ENCODE assay signal across 26 mouse cellular contexts in genomic region chr1:62433891-62434290, GRCm38 (mm10).
DNase-seq lines count a peak whose midpoint lies in the region; ATAC-seq and TF ChIP-seq lines count a peak whose summit lies in the region.
"Had no signal": no experiment of that assay in that cellular context is flagged by ENCODE, and none has a peak within 500 bp of the region (broad histone marks: within the 10 kb centered on the region; RNA-seq: fewer than 3 reads in every experiment).

No protein-coding gene starts in this region.

- no peak overlapping the region for H3K4me2 ChIP-seq in intestine, postnatal 0 days (replicated peaks; ENCODE audit: low read depth)
- H3K4me2 ChIP-seq: embryonic facial prominence, embryonic 13.5 days; embryonic facial prominence, embryonic 15.5 days; forebrain, embryonic 12.5 days had no signal

- H3K9me3 ChIP-seq in intestine, postnatal 0 days (ENCODE audit: control insufficient read depth), result no peaks in the 10 kb centered on the region
- H3K9me3 ChIP-seq: embryonic facial prominence, embryonic 13.5 days; embryonic facial prominence, embryonic 15.5 days; forebrain, embryonic 10.5 days; forebrain, embryonic 12.5 days; G1E had no signal

- ATAC-seq in intestine, postnatal 0 days, result no peak
- ATAC-seq: activated CD4-positive, CD25-positive, alpha-beta regulatory T cell, adult 4 months; CD4-positive, CD25-positive, alpha-beta regulatory T cell, adult 4 months; forebrain, embryonic 14.5 days; forebrain, embryonic 16.5 days; Patski had no signal

- peak; percentile 43 to 76 for DNase-seq in adrenal gland, adult (ENCODE audit: inconsistent age in 2 of 2, low spot score in 1 of 2)
- DNase-seq in adrenal gland, postnatal 4 days (ENCODE audit: low spot score in 2 of 2), result no peak
- DNase-seq in adrenal gland, adult 2 months, result peak; percentile 76
- peak; percentile 55 for DNase-seq in adrenal gland, postnatal 10 days
- peak; percentile 52 for DNase-seq in adrenal gland, postnatal 25 days
- DNase-seq in gastrocnemius, adult 18-20 months (ENCODE audit: low spot score), result no peak
- DNase-seq in right cerebral cortex, adult 18-20 months, result no peak
- DNase-seq: B cell, adult 2 months; cerebellum, adult 11-12 months; cerebellum, adult 2 months; cerebellum, adult 9-10 months; cerebellum, postnatal 10 days; cerebellum, postnatal 25 days had no signal

- H3K4me3 ChIP-seq in intestine, postnatal 0 days (ENCODE audit: low read depth, low read length), result no peak overlapping the region
- H3K4me3 ChIP-seq: embryonic facial prominence, embryonic 13.5 days; embryonic facial prominence, embryonic 15.5 days; erythroblast, embryonic 14.5 days; forebrain, embryonic 10.5 days; forebrain, embryonic 12.5 days had no signal

- no peaks in the 10 kb centered on the region for H3K4me1 ChIP-seq in intestine, postnatal 0 days (replicated peaks; ENCODE audit: control insufficient read depth, insufficient read depth, low read length)

- WGBS in intestine, postnatal 0 days, result 83% methylated on average over 5 of the region's 5 CpGs

- H3K9ac ChIP-seq in intestine, postnatal 0 days (ENCODE audit: low read depth, low read length), result no peak overlapping the region
- H3K9ac ChIP-seq: embryonic facial prominence, embryonic 13.5 days; embryonic facial prominence, embryonic 15.5 days; forebrain, embryonic 12.5 days had no signal

- no peak for TF ChIP-seq CTCF in intestine, postnatal 0 days (IDR thresholded peaks at IDR 0.05; ENCODE audit: low read depth)

- no peaks in the 10 kb centered on the region for H3K27me3 ChIP-seq in intestine, postnatal 0 days (replicated peaks; ENCODE audit: control insufficient read depth, insufficient read depth, low read length)
- H3K27me3 ChIP-seq: CH12.LX; embryonic facial prominence, embryonic 15.5 days; Patski had no signal

- no peak overlapping the region for H3K27ac ChIP-seq in intestine, postnatal 0 days (ENCODE audit: low read depth, low read length)
- H3K27ac ChIP-seq: embryonic facial prominence, embryonic 13.5 days; embryonic facial prominence, embryonic 15.5 days; forebrain, embryonic 10.5 days; forebrain, embryonic 12.5 days had no signal

- H3K36me3 ChIP-seq in intestine, postnatal 0 days (ENCODE audit: control insufficient read depth, insufficient read depth), result no peaks in the 10 kb centered on the region
- H3K36me3 ChIP-seq: embryonic facial prominence, embryonic 13.5 days; embryonic facial prominence, embryonic 15.5 days; forebrain, embryonic 10.5 days; forebrain, embryonic 12.5 days; G1E had no signal

Comparison
In these comparisons a context has a peak if more than half of its experiments do, and no peak if none do; other contexts are left out.
1. DNase-seq: peak in adrenal gland, adult (2 of 2), adrenal gland, adult 2 months (single experiment), adrenal gland, postnatal 10 days (single experiment) and adrenal gland, postnatal 25 days (single experiment); none in adrenal gland, postnatal 4 days (0 of 2), gastrocnemius, adult 18-20 months (single experiment) and right cerebral cortex, adult 18-20 months (single experiment).